Mouse (Mus musculus): Measurements from ENCODE around the gene Prdm10. TPM values are rescaled to one million over a fixed set of nuclear protein-coding genes. Genes with fewer than 3 reads are reported as not detected.

The Prdm10 gene
- polyA plus RNA-seq, 1 experiment, result 1.9 TPM

DNA sequence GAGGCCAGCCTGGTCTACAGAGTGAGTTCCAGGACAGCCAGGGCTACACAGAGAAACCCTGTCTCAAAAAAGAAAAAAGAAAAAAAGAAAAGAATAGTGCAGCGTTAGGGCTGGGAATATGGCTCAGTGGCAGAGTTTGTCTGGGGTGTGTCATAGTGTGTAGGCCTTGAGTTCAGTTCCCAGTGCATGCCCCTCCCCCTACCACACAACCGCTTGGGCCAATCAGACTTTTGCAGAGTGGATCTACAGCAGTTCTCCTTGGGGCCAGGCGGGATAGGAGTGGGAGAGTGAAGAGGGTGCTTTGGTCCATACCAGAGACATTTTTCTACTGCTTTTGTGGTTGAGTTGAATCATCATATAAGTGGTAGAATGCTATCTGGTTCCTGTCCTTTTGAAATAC lies 3.6 kb downstream of the Prdm10 start:
- H3ac ChIP-seq (ENCODE audit: control insufficient read depth, insufficient read length), result no peak overlapping the region
- TF ChIP-seq SRF (IDR thresholded peaks at IDR 0.05; ENCODE audit: control insufficient read depth, insufficient read length, low read depth) (no peak), USF1 (IDR thresholded peaks at IDR 0.05; ENCODE audit: low read depth) (no peak), POLR2AphosphoS2 (IDR thresholded peaks at IDR 0.05; ENCODE audit: insufficient read length, low read depth) (no peak), MYOD1 (IDR thresholded peaks at IDR 0.05; ENCODE audit: control insufficient read depth in 1 of 3, insufficient read length in 2 of 3, low read depth in 2 of 3) (no peak), E2F4 (IDR thresholded peaks at IDR 0.05; ENCODE audit: insufficient read depth) (no peak), POLR2A (IDR thresholded peaks at IDR 0.05; ENCODE audit: insufficient read length, low read depth) (no peak), TCF3 (IDR thresholded peaks at IDR 0.05; ENCODE audit: insufficient read length, low read depth) (no peak), MYOG (IDR thresholded peaks at IDR 0.05; ENCODE audit: control insufficient read depth in 1 of 3, insufficient read depth in 1 of 3, insufficient read length in 2 of 3, low read depth in 2 of 3) (no peak)
- no peaks in the 10 kb centered on the region for H3K36me3 ChIP-seq (ENCODE audit: control insufficient read depth, insufficient read depth)

GRCm38 (mm10) chr9:31290201-31290862 lies 10.0 kb downstream of the Prdm10 start:
- H3K79me2 ChIP-seq (ENCODE audit: control insufficient read depth, insufficient read depth), result no peaks in the 10 kb centered on the region
- H3K4me3 ChIP-seq, result no peak overlapping the region
- TF ChIP-seq USF1 (IDR thresholded peaks at IDR 0.05; ENCODE audit: low read depth) (no peak), CEBPB (IDR thresholded peaks at IDR 0.05; ENCODE audit: insufficient read depth, poor library complexity, severe bottlenecking) (peak; percentile 73)
- H3ac ChIP-seq (ENCODE audit: control insufficient read depth, insufficient read length), result no peak overlapping the region
- no peaks in the 10 kb centered on the region for H3K36me3 ChIP-seq (ENCODE audit: control insufficient read depth, insufficient read depth)
- no peaks in the 10 kb centered on the region for H3K27me3 ChIP-seq (ENCODE audit: control insufficient read depth, insufficient read depth, insufficient read length)
- H3K4me2 ChIP-seq (ENCODE audit: low read depth), result no peak overlapping the region

More for the DNA sequence above, 3.6 kb downstream of the Prdm10 start:
- Histone ChIP-seq H3K27me3 (ENCODE audit: control insufficient read depth, insufficient read depth, insufficient read length) (no peaks in the 10 kb centered on the region), H3K79me2 (ENCODE audit: control insufficient read depth, insufficient read depth) (peaks cover 20% of the 10 kb centered on the region), H3K4me2 (ENCODE audit: low read depth) (no peak overlapping the region), H3K4me3 (no peak overlapping the region)

GRCm38 (mm10) chr9:31291978-31292377 lies 11.6 kb downstream of the Prdm10 start:
- H3K4me2 ChIP-seq (ENCODE audit: low read depth), result no peak overlapping the region
- TF ChIP-seq MYOG (IDR thresholded peaks at IDR 0.05; ENCODE audit: control insufficient read depth in 1 of 3, insufficient read depth in 1 of 3, insufficient read length in 2 of 3, low read depth in 2 of 3), result peak in 1 of 3 experiments; percentile 5
- no peak for TF ChIP-seq REST (IDR thresholded peaks at IDR 0.05; ENCODE audit: insufficient read depth, insufficient read length)
- no peaks in the 10 kb centered on the region for H3K27me3 ChIP-seq (ENCODE audit: control insufficient read depth, insufficient read depth, insufficient read length)
- no peaks in the 10 kb centered on the region for H3K36me3 ChIP-seq (ENCODE audit: control insufficient read depth, insufficient read depth)
- H3K4me3 ChIP-seq, result no peak overlapping the region
- no peak overlapping the region for H3ac ChIP-seq (ENCODE audit: control insufficient read depth, insufficient read length)
- no peaks in the 10 kb centered on the region for H3K79me2 ChIP-seq (ENCODE audit: control insufficient read depth, insufficient read depth)

- Histone ChIP-seq H3K27me3 (ENCODE audit: control insufficient read depth, insufficient read depth, insufficient read length) (no peaks in the 10 kb centered on the region), H3K36me3 (ENCODE audit: control insufficient read depth, insufficient read depth) (no peaks in the 10 kb centered on the region), H3K79me2 (ENCODE audit: control insufficient read depth, insufficient read depth) (no peaks in the 10 kb centered on the region), H3ac (ENCODE audit: control insufficient read depth, insufficient read length) (no peak overlapping the region), H3K4me2 (ENCODE audit: low read depth) (no peak overlapping the region), H3K4me3 (no peak overlapping the region)
- TF ChIP-seq SRF (IDR thresholded peaks at IDR 0.05; ENCODE audit: control insufficient read depth, insufficient read length, low read depth) (no peak), POLR2A (IDR thresholded peaks at IDR 0.05; ENCODE audit: insufficient read length, low read depth) (no peak), POLR2AphosphoS2 (IDR thresholded peaks at IDR 0.05; ENCODE audit: insufficient read length, low read depth) (no peak), E2F4 (IDR thresholded peaks at IDR 0.05; ENCODE audit: insufficient read depth) (no peak)
Observed at GRCm38 (mm10) chr9:31293208-31293607, 12.9 kb downstream of the Prdm10 start.

DNA sequence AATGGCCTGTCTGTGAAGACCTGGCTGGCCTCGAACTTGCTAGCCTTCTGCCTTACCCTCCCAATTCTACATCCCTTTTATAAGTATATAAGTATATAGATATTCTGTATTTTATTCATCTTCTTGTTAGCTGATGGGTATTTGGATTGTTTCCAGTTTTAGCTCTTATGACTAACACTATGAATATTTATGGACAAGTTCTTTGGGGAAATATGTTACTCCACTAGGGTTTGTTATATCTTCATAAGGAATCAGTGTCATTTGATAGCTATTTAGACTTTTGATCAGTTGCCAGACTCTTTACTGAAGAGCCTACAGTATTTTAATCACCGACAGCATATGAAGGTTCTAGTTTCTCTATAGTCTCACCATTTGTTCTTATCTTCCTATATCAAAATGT lies 15.0 kb downstream of the Prdm10 start:
- Histone ChIP-seq H3K27me3 (ENCODE audit: control insufficient read depth, insufficient read depth, insufficient read length) (no peaks in the 10 kb centered on the region), H3ac (ENCODE audit: control insufficient read depth, insufficient read length) (no peak overlapping the region), H3K4me3 (no peak overlapping the region), H3K4me2 (ENCODE audit: low read depth) (peak overlapping the region; percentile 52), H3K36me3 (ENCODE audit: control insufficient read depth, insufficient read depth) (no peaks in the 10 kb centered on the region), H3K79me2 (ENCODE audit: control insufficient read depth, insufficient read depth) (no peaks in the 10 kb centered on the region)
- TF ChIP-seq SRF (IDR thresholded peaks at IDR 0.05; ENCODE audit: control insufficient read depth, insufficient read length, low read depth), result no peak
- TF ChIP-seq CEBPB (IDR thresholded peaks at IDR 0.05; ENCODE audit: insufficient read depth, poor library complexity, severe bottlenecking), result no peak
- no peak for TF ChIP-seq MYOD1 (IDR thresholded peaks at IDR 0.05; ENCODE audit: control insufficient read depth in 1 of 3, insufficient read length in 2 of 3, low read depth in 2 of 3)
- no peak for TF ChIP-seq MYOG (IDR thresholded peaks at IDR 0.05; ENCODE audit: control insufficient read depth in 1 of 3, insufficient read depth in 1 of 3, insufficient read length in 2 of 3, low read depth in 2 of 3)
- TF ChIP-seq REST (IDR thresholded peaks at IDR 0.05; ENCODE audit: insufficient read depth, insufficient read length), result no peak
- no peak for TF ChIP-seq TCF3 (IDR thresholded peaks at IDR 0.05; ENCODE audit: insufficient read length, low read depth)
- no peak for TF ChIP-seq POLR2A (IDR thresholded peaks at IDR 0.05; ENCODE audit: insufficient read length, low read depth)
- no peak for TF ChIP-seq E2F4 (IDR thresholded peaks at IDR 0.05; ENCODE audit: insufficient read depth)
- TF ChIP-seq MAX (IDR thresholded peaks at IDR 0.05; ENCODE audit: low read depth), result no peak
- no peak for TF ChIP-seq TCF12 (IDR thresholded peaks at IDR 0.05; ENCODE audit: insufficient read depth, poor library complexity, severe bottlenecking)
- TF ChIP-seq USF1 (IDR thresholded peaks at IDR 0.05; ENCODE audit: low read depth), result no peak
- no peak for TF ChIP-seq POLR2AphosphoS2 (IDR thresholded peaks at IDR 0.05; ENCODE audit: insufficient read length, low read depth)

Data from myocyte (in vitro differentiated cells).